19 mouse cellular contexts compared by ENCODE assay signal in the genomic region with DNA sequence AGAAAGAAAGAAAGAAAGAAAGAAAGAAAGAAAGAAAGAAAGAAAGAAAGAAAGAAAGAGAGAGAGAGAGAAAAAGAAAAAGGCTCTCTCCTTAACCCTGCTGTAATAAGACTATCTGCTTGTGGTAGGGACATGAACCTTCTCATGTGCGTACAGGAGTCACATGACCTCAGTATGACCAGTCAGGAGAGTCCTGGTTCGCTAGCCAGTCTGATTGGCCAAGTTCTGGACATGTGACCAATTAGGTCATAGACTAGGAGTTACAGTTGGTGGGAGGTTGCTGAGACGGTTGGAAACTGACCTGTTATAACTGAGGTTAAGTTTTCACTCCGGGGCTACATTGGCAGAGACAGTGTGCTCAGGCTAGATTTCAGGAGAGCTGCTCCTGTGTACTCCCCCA.
A peak's percentile ranks its signal among the peaks of the same experiment; 100 is the strongest.
DNase-seq lines count a peak whose midpoint lies in the region; TF ChIP-seq lines count a peak whose summit lies in the region.
"Had no signal": no experiment of that assay in that cellular context is flagged by ENCODE, and none has a peak within 500 bp of the region (broad histone marks: within the 10 kb centered on the region; RNA-seq: fewer than 3 reads in every experiment).

No protein-coding gene starts in this region.

- H3K36me3 ChIP-seq in testis, adult 2 months (ENCODE audit: control insufficient read depth, insufficient read depth, low read length): no peaks in the 10 kb centered on the region
- H3K36me3 ChIP-seq: heart, embryonic 12.5 days; hindbrain, embryonic 10.5 days; intestine, embryonic 15.5 days had no signal

- DNase-seq in testis, postnatal 10 days (ENCODE audit: low spot score): no peak
- DNase-seq in MN1 (ENCODE audit: low spot score) (peak; percentile 35), adipocyte (ENCODE audit: low spot score) (peak; percentile 10)
- DNase-seq in c-Kit-positive CD71-positive TER-119-positive erythroid progenitor cells, embryonic 14.5 days (ENCODE audit: low spot score): no peak
- no peak for DNase-seq in cerebellum, adult 18-20 months
- DNase-seq in urinary bladder, adult 18-20 months (ENCODE audit: low spot score in 2 of 2): no peak
- DNase-seq: adrenal gland, adult 2 months; adrenal gland, postnatal 25 days; cerebellum, adult 11 months; cerebellum, adult 9-10 months; cerebellum, postnatal 36 days; gastrocnemius, adult 2 months; gastrocnemius, postnatal 25 days; kidney, adult 18-20 months had no signal

- no peak for TF ChIP-seq CTCF in testis, adult 2 months (IDR thresholded peaks at IDR 0.05; ENCODE audit: control insufficient read depth, insufficient read depth, insufficient replicate concordance, low read depth, low read length)

- peak overlapping the region; percentile 95 for H3K4me3 ChIP-seq in testis, adult 2 months (ENCODE audit: control insufficient read depth, low read depth, low read length)
- H3K4me3 ChIP-seq: gastrocnemius, adult 2 months; heart, embryonic 12.5 days; hindbrain, embryonic 10.5 days; intestine, embryonic 15.5 days had no signal

- no peaks in the 10 kb centered on the region for H3K4me1 ChIP-seq in testis, adult 2 months (ENCODE audit: control insufficient read depth, insufficient read depth, low read length)
- H3K4me1 ChIP-seq: heart, embryonic 12.5 days; hindbrain, embryonic 10.5 days; intestine, embryonic 15.5 days had no signal

- no peaks in the 10 kb centered on the region for H3K27me3 ChIP-seq in testis, adult 2 months (ENCODE audit: control insufficient read depth, insufficient read depth, low read length)
- H3K27me3 ChIP-seq: heart, embryonic 12.5 days; intestine, embryonic 15.5 days had no signal

- TF ChIP-seq POLR2A in testis, adult 2 months (IDR thresholded peaks at IDR 0.05; ENCODE audit: control insufficient read depth, low read depth, low read length): peak; percentile 54; the same call in 1 of the 2 replicates

- H3K27ac ChIP-seq in testis, adult 2 months (ENCODE audit: control insufficient read depth, insufficient read depth, low read depth, low read length): peak overlapping the region; percentile 100
- H3K27ac ChIP-seq: gastrocnemius, adult 2 months; hindbrain, embryonic 10.5 days; hindbrain, embryonic 14.5 days; intestine, embryonic 15.5 days had no signal

Comparison
In these comparisons a context has a peak if more than half of its experiments do, and no peak if none do; other contexts are left out.
1. DNase-seq: peak in MN1 (single experiment) and adipocyte (single experiment); none in testis, postnatal 10 days (single experiment), c-Kit-positive CD71-positive TER-119-positive erythroid progenitor cells, embryonic 14.5 days (single experiment), cerebellum, adult 18-20 months (0 of 2) and urinary bladder, adult 18-20 months (0 of 2).